Mouse (Mus musculus) kidney, embryonic 16.5 days (tissue): ENCODE measurements around the gene Pex11g. TPM values are rescaled to one million over a fixed set of nuclear protein-coding genes. Genes with fewer than 3 reads are reported as not detected.

Experiments used
- ATAC-seq: fragments of 200-750 bp; cut with Nextera tagmentation; 2 replicates; pipeline ENCODE4 v1.8.0; 2017; ENCODE audit warnings: moderate TSS enrichment; ENCODE audit not compliant: low FRiP score, low TSS enrichment
- H3K27ac ChIP-seq: fragments of 300-500 bp; sonication (generic); 2 replicates; pipeline ENCODE4 v1.5.1; 2014; ENCODE audit warnings: low read length
- H3K27me3 ChIP-seq: fragments of 300-500 bp; sonication (generic); 2 replicates; pipeline ENCODE4 v1.6.1; 2014; ENCODE audit warnings: low read length, control low read depth, mixed read lengths; ENCODE audit not compliant: insufficient read depth
- H3K36me3 ChIP-seq: fragments of 300-500 bp; sonication (generic); 2 replicates; pipeline ENCODE4 v1.6.1; 2014; ENCODE audit warnings: low read length, control low read depth, mixed read lengths; ENCODE audit not compliant: insufficient read depth
- H3K4me1 ChIP-seq: fragments of 300-500 bp; sonication (generic); 2 replicates; pipeline ENCODE4 v1.6.1; 2014; ENCODE audit warnings: low read length, control low read depth, mixed read lengths; ENCODE audit not compliant: insufficient read depth
- H3K4me2 ChIP-seq: fragments of 300-500 bp; sonication (generic); replicated peaks from 2 replicates; pipeline ENCODE4 v1.6.1; 2014; ENCODE audit warnings: low read depth, low read length
- H3K4me3 ChIP-seq: fragments of 300-500 bp; sonication (generic); 2 replicates; pipeline ENCODE4 v1.5.1; 2014; ENCODE audit warnings: mild to moderate bottlenecking, low read length
- H3K9ac ChIP-seq: fragments of 300-500 bp; sonication (generic); replicated peaks from 2 replicates; pipeline ENCODE4 v1.6.1; 2014; ENCODE audit warnings: low read length
- H3K9me3 ChIP-seq: fragments of 300-500 bp; sonication (generic); 2 replicates; pipeline ENCODE4 v1.6.1; 2016; ENCODE audit warnings: low read length, control low read depth
- WGBS: fragments of 180-500 bp; shearing (Covaris S2); extraction: QIAGEN DNeasy Blood & Tissue Kit; methylation state at CpG from one replicate; pipeline ENCODE4 v1.1.7; 2014; 5-methylcytosine and 5-hydroxymethylcytosine counted together
- polyA plus RNA-seq: library from polyadenylated mRNA; unstranded; fragments of >200 nt; fragmentation: Nextera tagmentation; extraction: Ambion mirVana; gene quantifications from 2 replicates; pipeline ENCODE4 v1.2.1, GENCODE M21; 2015

Gene Pex11g
- polyA plus RNA-seq, 1 experiment from 2014 or later, result 10.1 TPM

- Histone ChIP-seq H3K4me2 (no peak overlapping the region), H3K36me3 (no peaks in the 10 kb centered on the region), H3K27me3 (no peaks in the 10 kb centered on the region), H3K9ac (no peak overlapping the region), H3K4me1 (peaks cover 45% of the 10 kb centered on the region), H3K4me3 (no peak overlapping the region), H3K27ac (no peak overlapping the region), H3K9me3 (no peaks in the 10 kb centered on the region)
- no peak for ATAC-seq
- 74% methylated on average over 5 of the region's 5 CpGs for WGBS
These were observed 46.0 kb downstream of the Pex11g start for GRCm38 (mm10) chr8:3421507-3421906.

- no peak overlapping the region for H3K4me3 ChIP-seq
- H3K4me1 ChIP-seq, result peaks cover 48% of the 10 kb centered on the region
- H3K27me3 ChIP-seq, result no peaks in the 10 kb centered on the region
- H3K36me3 ChIP-seq, result no peaks in the 10 kb centered on the region
- no peak overlapping the region for H3K4me2 ChIP-seq
- H3K9me3 ChIP-seq, result no peaks in the 10 kb centered on the region
- no peak for ATAC-seq
- H3K27ac ChIP-seq, result peak overlapping the region; percentile 7
- H3K9ac ChIP-seq, result no peak overlapping the region
- 46% methylated on average over 10 of the region's 10 CpGs for WGBS
These were observed 47.3 kb downstream of the Pex11g start for GRCm38 (mm10) chr8:3420105-3420706.

GRCm38 (mm10) chr8:3418101-3418500, 49.4 kb downstream of the Pex11g start:
- no peaks in the 10 kb centered on the region for H3K9me3 ChIP-seq
- H3K4me1 ChIP-seq, result peaks cover 51% of the 10 kb centered on the region
- 84% methylated on average over 1 of the region's 1 CpGs for WGBS
- no peak overlapping the region for H3K4me3 ChIP-seq
- no peak overlapping the region; the same call in 1 of the 2 replicates for H3K9ac ChIP-seq
- H3K27ac ChIP-seq, result peak overlapping the region; percentile 76
- H3K4me2 ChIP-seq, result no peak overlapping the region
- no peaks in the 10 kb centered on the region for H3K36me3 ChIP-seq
- H3K27me3 ChIP-seq, result no peaks in the 10 kb centered on the region
- no peak for ATAC-seq

- no peak overlapping the region; the same call in 1 of the 2 replicates for H3K9ac ChIP-seq
- peak overlapping the region; percentile 76 for H3K27ac ChIP-seq
- no peak overlapping the region for H3K4me3 ChIP-seq
- H3K4me1 ChIP-seq, result peaks cover 51% of the 10 kb centered on the region
- 8% methylated on average over 8 of the region's 8 CpGs for WGBS
- H3K4me2 ChIP-seq, result no peak overlapping the region
- no peaks in the 10 kb centered on the region for H3K36me3 ChIP-seq
- peak; percentile 24; the same call in 1 of the 2 replicates for ATAC-seq
- H3K27me3 ChIP-seq, result no peaks in the 10 kb centered on the region
- H3K9me3 ChIP-seq, result no peaks in the 10 kb centered on the region
These were observed 50.0 kb downstream of the Pex11g start for GRCm38 (mm10) chr8:3417455-3417854.

GRCm38 (mm10) chr8:3416846-3417245, 50.6 kb downstream of the Pex11g start:
- WGBS, result 24% methylated on average over 4 of the region's 4 CpGs
- no peaks in the 10 kb centered on the region for H3K36me3 ChIP-seq
- 0 out of 2 replicates have a peak, but pooled peaks have one; percentile 10 for ATAC-seq
- peaks cover 51% of the 10 kb centered on the region for H3K4me1 ChIP-seq
- peak overlapping the region; percentile 74 for H3K27ac ChIP-seq
- no peaks in the 10 kb centered on the region for H3K27me3 ChIP-seq
- H3K4me3 ChIP-seq, result no peak overlapping the region
- H3K4me2 ChIP-seq, result no peak overlapping the region
- no peak overlapping the region for H3K9ac ChIP-seq
- H3K9me3 ChIP-seq, result no peaks in the 10 kb centered on the region

- 94% methylated on average over 6 of the region's 6 CpGs for WGBS
- Histone ChIP-seq H3K36me3 (no peaks in the 10 kb centered on the region; the same call in 1 of the 2 replicates), H3K27me3 (no peaks in the 10 kb centered on the region), H3K9ac (no peak overlapping the region), H3K27ac (no peak overlapping the region), H3K4me1 (peaks cover 42% of the 10 kb centered on the region), H3K4me2 (no peak overlapping the region), H3K4me3 (no peak overlapping the region), H3K9me3 (no peaks in the 10 kb centered on the region)
- ATAC-seq, result no peak
These were observed 51.8 kb downstream of the Pex11g start for GRCm38 (mm10) chr8:3415661-3416060.

GRCm38 (mm10) chr8:3415259-3415658, 52.2 kb downstream of the Pex11g start:
- H3K4me2 ChIP-seq, result no peak overlapping the region
- 66% methylated on average over 4 of the region's 4 CpGs for WGBS
- H3K36me3 ChIP-seq, result no peaks in the 10 kb centered on the region; the same call in 1 of the 2 replicates
- ATAC-seq, result no peak
- no peak overlapping the region for H3K27ac ChIP-seq
- peaks cover 39% of the 10 kb centered on the region for H3K4me1 ChIP-seq
- H3K4me3 ChIP-seq, result no peak overlapping the region
- H3K9ac ChIP-seq, result no peak overlapping the region
- no peaks in the 10 kb centered on the region for H3K9me3 ChIP-seq
- no peaks in the 10 kb centered on the region for H3K27me3 ChIP-seq

- no peaks in the 10 kb centered on the region; the same call in 1 of the 2 replicates for H3K36me3 ChIP-seq
- no peak for ATAC-seq
- H3K27ac ChIP-seq, result no peak overlapping the region
- no peak overlapping the region for H3K4me2 ChIP-seq
- H3K27me3 ChIP-seq, result no peaks in the 10 kb centered on the region
- H3K4me1 ChIP-seq, result peaks cover 34% of the 10 kb centered on the region
- no peak overlapping the region for H3K4me3 ChIP-seq
- no peaks in the 10 kb centered on the region for H3K9me3 ChIP-seq
- no peak overlapping the region for H3K9ac ChIP-seq
- 81% methylated on average over 6 of the region's 6 CpGs for WGBS
These were observed 52.8 kb downstream of the Pex11g start for GRCm38 (mm10) chr8:3414639-3415190.

GRCm38 (mm10) chr8:3412816-3413215, 54.7 kb downstream of the Pex11g start:
- H3K4me2 ChIP-seq, result no peak overlapping the region
- no peak for ATAC-seq
- no peaks in the 10 kb centered on the region for H3K27me3 ChIP-seq
- H3K4me3 ChIP-seq, result no peak overlapping the region
- no peak overlapping the region for H3K27ac ChIP-seq
- 91% methylated on average over 1 of the region's 1 CpGs for WGBS
- no peaks in the 10 kb centered on the region for H3K9me3 ChIP-seq
- no peaks in the 10 kb centered on the region; the same call in 1 of the 2 replicates for H3K36me3 ChIP-seq
- peaks cover 18% of the 10 kb centered on the region for H3K4me1 ChIP-seq
- no peak overlapping the region for H3K9ac ChIP-seq

GRCm38 (mm10) chr8:3411901-3412301, 55.6 kb downstream of the Pex11g start:
- no peaks in the 10 kb centered on the region for H3K9me3 ChIP-seq
- H3K27ac ChIP-seq, result no peak overlapping the region
- H3K36me3 ChIP-seq, result no peaks in the 10 kb centered on the region; the same call in 1 of the 2 replicates
- no peak overlapping the region for H3K9ac ChIP-seq
- no peak for ATAC-seq
- no peak overlapping the region for H3K4me2 ChIP-seq
- peaks cover 9% of the 10 kb centered on the region for H3K4me1 ChIP-seq
- H3K27me3 ChIP-seq, result no peaks in the 10 kb centered on the region
- H3K4me3 ChIP-seq, result no peak overlapping the region
- 76% methylated on average over 7 of the region's 7 CpGs for WGBS
